Mouse (Mus musculus) E14TG2a.4 (cell line): Measurements from ENCODE around the gene Npcd.

Experiments used
- CTCF ChIP-seq: conservative IDR thresholded peaks from 2 replicates; pipeline ENCODE4 v1.5.1; 2014; ENCODE audit warnings: low read length
- NANOG ChIP-seq: IDR thresholded peaks from 2 replicates; pipeline ENCODE4 v1.6.1; 2014; ENCODE audit warnings: borderline replicate concordance, low read length, mixed read lengths
- POU5F1 ChIP-seq: IDR thresholded peaks from 2 replicates; pipeline ENCODE4 v1.6.1; 2014; ENCODE audit warnings: low read length, borderline replicate concordance

DNA sequence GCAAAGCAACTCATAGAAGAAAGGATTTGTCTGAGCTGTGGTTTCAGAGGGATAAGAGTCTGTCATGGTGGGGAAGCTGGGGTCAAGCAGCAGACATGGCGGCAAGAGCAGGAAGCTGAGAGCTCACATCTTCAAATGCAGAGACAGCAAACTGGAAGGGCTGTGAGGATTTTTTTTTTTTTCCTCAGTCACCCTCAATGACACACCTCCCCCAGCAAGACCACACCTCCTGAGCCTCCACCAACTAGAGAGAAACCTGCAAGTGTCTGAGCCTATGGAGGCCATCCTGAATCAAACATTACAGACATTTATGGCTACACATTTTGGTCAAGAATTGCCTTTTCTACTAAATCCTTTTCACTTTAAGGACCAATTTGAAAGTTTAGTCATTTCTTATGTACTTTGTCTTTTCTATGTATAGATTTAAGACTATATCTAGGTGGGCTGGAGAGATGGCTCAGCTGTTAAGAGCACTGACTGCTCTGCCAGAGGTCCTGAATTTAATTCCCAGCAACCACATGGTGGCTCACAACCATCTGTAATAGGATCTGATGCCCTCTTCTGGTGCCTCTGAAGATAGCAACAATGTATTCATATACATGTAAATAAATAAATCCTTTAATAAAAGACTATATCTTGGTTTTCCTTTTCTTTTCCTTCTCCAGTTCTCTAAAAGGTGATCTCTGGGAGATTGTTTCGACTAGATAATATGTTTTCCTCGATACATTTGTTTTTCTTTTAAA lies 33.4 kb upstream of the Npcd start:
- TF ChIP-seq CTCF (no peak), NANOG (no peak), POU5F1 (no peak)
